Mouse (Mus musculus): ENCODE measurements around the gene Pitpna. TPM values are rescaled to one million over a fixed set of nuclear protein-coding genes. Genes with fewer than 3 reads are reported as not detected.
"Not testable (repeated sequence)": the region's sequence is repeated elsewhere in the genome, so short reads cannot be mapped to it uniquely, and the experiment has no call there.

Pitpna gene
- polyA plus RNA-seq, 1 experiment = 130 TPM

- DNase-seq (ENCODE audit: low read depth) = no peak
- TF ChIP-seq CTCF (IDR thresholded peaks at IDR 0.05; ENCODE audit: borderline replicate concordance, extremely low read depth, insufficient read depth, insufficient read length) = no peak
- no peak for TF ChIP-seq POLR2A (IDR thresholded peaks at IDR 0.05; ENCODE audit: borderline replicate concordance, extremely low read depth, insufficient read depth, insufficient read length, poor library complexity, severe bottlenecking)
Measured at GRCm38 (mm10) chr11:75596726-75597255, 8.9 kb downstream of the Pitpna start.

GRCm38 (mm10) chr11:75598004-75598403 is 10.1 kb downstream of the Pitpna start:
- TF ChIP-seq POLR2A (IDR thresholded peaks at IDR 0.05; ENCODE audit: borderline replicate concordance, extremely low read depth, insufficient read depth, insufficient read length, poor library complexity, severe bottlenecking) = no peak
- no peak for TF ChIP-seq CTCF (IDR thresholded peaks at IDR 0.05; ENCODE audit: borderline replicate concordance, extremely low read depth, insufficient read depth, insufficient read length)

GRCm38 (mm10) chr11:75599802-75600201 is 11.9 kb downstream of the Pitpna start:
- DNase-seq (ENCODE audit: low read depth) = not testable (repeated sequence)

More at GRCm38 (mm10) chr11:75598004-75598403, 10.1 kb downstream of the Pitpna start:
- DNase-seq (ENCODE audit: low read depth) = no peak

GRCm38 (mm10) chr11:75604826-75605225 is 16.9 kb downstream of the Pitpna start:
- no peak for TF ChIP-seq CTCF (IDR thresholded peaks at IDR 0.05; ENCODE audit: borderline replicate concordance, extremely low read depth, insufficient read depth, insufficient read length)
- no peak for TF ChIP-seq POLR2A (IDR thresholded peaks at IDR 0.05; ENCODE audit: borderline replicate concordance, extremely low read depth, insufficient read depth, insufficient read length, poor library complexity, severe bottlenecking)
- DNase-seq (ENCODE audit: low read depth) = no peak

- TF ChIP-seq POLR2A (IDR thresholded peaks at IDR 0.05; ENCODE audit: borderline replicate concordance, extremely low read depth, insufficient read depth, insufficient read length, poor library complexity, severe bottlenecking) (no peak), CTCF (IDR thresholded peaks at IDR 0.05; ENCODE audit: borderline replicate concordance, extremely low read depth, insufficient read depth, insufficient read length) (no peak)
- no peak for DNase-seq (ENCODE audit: low read depth)
Measured at GRCm38 (mm10) chr11:75605318-75605717, 17.4 kb downstream of the Pitpna start.

- TF ChIP-seq CTCF (IDR thresholded peaks at IDR 0.05; ENCODE audit: borderline replicate concordance, extremely low read depth, insufficient read depth, insufficient read length) (no peak), POLR2A (IDR thresholded peaks at IDR 0.05; ENCODE audit: borderline replicate concordance, extremely low read depth, insufficient read depth, insufficient read length, poor library complexity, severe bottlenecking) (no peak)
- no peak for DNase-seq (ENCODE audit: low read depth)
Measured at GRCm38 (mm10) chr11:75608776-75609175, 20.9 kb downstream of the Pitpna start.

- TF ChIP-seq CTCF (IDR thresholded peaks at IDR 0.05; ENCODE audit: borderline replicate concordance, extremely low read depth, insufficient read depth, insufficient read length) = no peak
- TF ChIP-seq POLR2A (IDR thresholded peaks at IDR 0.05; ENCODE audit: borderline replicate concordance, extremely low read depth, insufficient read depth, insufficient read length, poor library complexity, severe bottlenecking) = no peak
Measured at GRCm38 (mm10) chr11:75610021-75610420, 22.1 kb downstream of the Pitpna start.

GRCm38 (mm10) chr11:75614769-75615168 is 26.9 kb downstream of the Pitpna start:
- TF ChIP-seq CTCF (IDR thresholded peaks at IDR 0.05; ENCODE audit: borderline replicate concordance, extremely low read depth, insufficient read depth, insufficient read length) = no peak
- no peak for TF ChIP-seq POLR2A (IDR thresholded peaks at IDR 0.05; ENCODE audit: borderline replicate concordance, extremely low read depth, insufficient read depth, insufficient read length, poor library complexity, severe bottlenecking)
- DNase-seq (ENCODE audit: low read depth) = no peak

More at GRCm38 (mm10) chr11:75610021-75610420, 22.1 kb downstream of the Pitpna start:
- DNase-seq (ENCODE audit: low read depth) = no peak

- no peak for TF ChIP-seq CTCF (IDR thresholded peaks at IDR 0.05; ENCODE audit: borderline replicate concordance, extremely low read depth, insufficient read depth, insufficient read length)
- no peak for TF ChIP-seq POLR2A (IDR thresholded peaks at IDR 0.05; ENCODE audit: borderline replicate concordance, extremely low read depth, insufficient read depth, insufficient read length, poor library complexity, severe bottlenecking)
- no peak for DNase-seq (ENCODE audit: low read depth)
Measured at GRCm38 (mm10) chr11:75615556-75615955, 27.7 kb downstream of the Pitpna start.

GRCm38 (mm10) chr11:75619133-75619532 is 31.2 kb downstream of the Pitpna start:
- TF ChIP-seq POLR2A (IDR thresholded peaks at IDR 0.05; ENCODE audit: borderline replicate concordance, extremely low read depth, insufficient read depth, insufficient read length, poor library complexity, severe bottlenecking) (no peak), CTCF (IDR thresholded peaks at IDR 0.05; ENCODE audit: borderline replicate concordance, extremely low read depth, insufficient read depth, insufficient read length) (peak; percentile 38; the same call in 1 of the 2 replicates)
- DNase-seq (ENCODE audit: low read depth) = no peak

GRCm38 (mm10) chr11:75620136-75620780 is 32.4 kb downstream of the Pitpna start:
- DNase-seq (ENCODE audit: low read depth) = peak; percentile 30
- TF ChIP-seq POLR2A (IDR thresholded peaks at IDR 0.05; ENCODE audit: borderline replicate concordance, extremely low read depth, insufficient read depth, insufficient read length, poor library complexity, severe bottlenecking) = no peak

GRCm38 (mm10) chr11:75621426-75621825 is 33.5 kb downstream of the Pitpna start:
- DNase-seq (ENCODE audit: low read depth) = no peak
- no peak for TF ChIP-seq POLR2A (IDR thresholded peaks at IDR 0.05; ENCODE audit: borderline replicate concordance, extremely low read depth, insufficient read depth, insufficient read length, poor library complexity, severe bottlenecking)
- TF ChIP-seq CTCF (IDR thresholded peaks at IDR 0.05; ENCODE audit: borderline replicate concordance, extremely low read depth, insufficient read depth, insufficient read length) = no peak
